Mouse (Mus musculus): Measurements from ENCODE around the gene Adh5. TPM values are rescaled to one million over a fixed set of nuclear protein-coding genes. Genes with fewer than 3 reads are reported as not detected.

The Adh5 gene
- polyA plus RNA-seq, 1 experiment from 2014 or later = 215 TPM

- no peaks in the 10 kb centered on the region for H3K27me3 ChIP-seq (ENCODE audit: control insufficient read depth, insufficient read depth, low read depth, low read length)
- H3K9ac ChIP-seq (ENCODE audit: low read length) = no peak overlapping the region
- H3K27ac ChIP-seq (ENCODE audit: low read length) = no peak overlapping the region
- 0 out of 2 replicates have a peak, but pooled peaks cover 2% of the 10 kb centered on the region for H3K4me1 ChIP-seq (replicated peaks; ENCODE audit: control insufficient read depth, insufficient read depth, low read length)
- H3K9me3 ChIP-seq (ENCODE audit: control insufficient read depth, low read length) = no peaks in the 10 kb centered on the region
- H3K4me3 ChIP-seq (ENCODE audit: low read length) = no peak overlapping the region
- no peaks in the 10 kb centered on the region for H3K36me3 ChIP-seq (ENCODE audit: control insufficient read depth, insufficient read depth, low read length)
- no peak for ATAC-seq (ENCODE audit: low read depth)
- WGBS = 36% methylated on average over 1 of the region's 1 CpGs
- no peak overlapping the region for H3K4me2 ChIP-seq (ENCODE audit: low read depth, low read length)
These were observed 51.7 kb downstream of the Adh5 start for GRCm38 (mm10) chr3:138494565-138494964.

- Histone ChIP-seq H3K9me3 (ENCODE audit: control insufficient read depth, low read length) (no peaks in the 10 kb centered on the region), H3K4me2 (ENCODE audit: low read depth, low read length) (no peak overlapping the region), H3K4me3 (ENCODE audit: low read length) (no peak overlapping the region), H3K27me3 (ENCODE audit: control insufficient read depth, insufficient read depth, low read depth, low read length) (no peaks in the 10 kb centered on the region), H3K36me3 (ENCODE audit: control insufficient read depth, insufficient read depth, low read length) (no peaks in the 10 kb centered on the region), H3K9ac (ENCODE audit: low read length) (no peak overlapping the region), H3K27ac (ENCODE audit: low read length) (no peak overlapping the region), H3K4me1 (replicated peaks; ENCODE audit: control insufficient read depth, insufficient read depth, low read length) (no peaks in the 10 kb centered on the region)
- no peak for ATAC-seq (ENCODE audit: low read depth)
- WGBS = 76% methylated on average over 11 of the region's 11 CpGs
These were observed 52.6 kb downstream of the Adh5 start for GRCm38 (mm10) chr3:138495166-138496145.

- ATAC-seq (ENCODE audit: low read depth) = no peak
These were observed 55.8 kb downstream of the Adh5 start for GRCm38 (mm10) chr3:138498731-138499130.

GRCm38 (mm10) chr3:138499854-138500740 lies 57.2 kb downstream of the Adh5 start:
- 76% methylated on average over 15 of the region's 15 CpGs for WGBS
- Histone ChIP-seq H3K27ac (ENCODE audit: low read length) (no peak overlapping the region), H3K36me3 (ENCODE audit: control insufficient read depth, insufficient read depth, low read length) (no peaks in the 10 kb centered on the region), H3K4me3 (ENCODE audit: low read length) (no peak overlapping the region), H3K27me3 (ENCODE audit: control insufficient read depth, insufficient read depth, low read depth, low read length) (no peaks in the 10 kb centered on the region), H3K9ac (ENCODE audit: low read length) (no peak overlapping the region), H3K9me3 (ENCODE audit: control insufficient read depth, low read length) (no peaks in the 10 kb centered on the region), H3K4me1 (replicated peaks; ENCODE audit: control insufficient read depth, insufficient read depth, low read length) (no peaks in the 10 kb centered on the region), H3K4me2 (ENCODE audit: low read depth, low read length) (no peak overlapping the region)
- no peak for ATAC-seq (ENCODE audit: low read depth)

More at GRCm38 (mm10) chr3:138498731-138499130, 55.8 kb downstream of the Adh5 start:
- Histone ChIP-seq H3K4me1 (replicated peaks; ENCODE audit: control insufficient read depth, insufficient read depth, low read length) (no peaks in the 10 kb centered on the region), H3K4me2 (ENCODE audit: low read depth, low read length) (no peak overlapping the region), H3K27me3 (ENCODE audit: control insufficient read depth, insufficient read depth, low read depth, low read length) (no peaks in the 10 kb centered on the region), H3K36me3 (ENCODE audit: control insufficient read depth, insufficient read depth, low read length) (no peaks in the 10 kb centered on the region), H3K4me3 (ENCODE audit: low read length) (no peak overlapping the region), H3K9me3 (ENCODE audit: control insufficient read depth, low read length) (no peaks in the 10 kb centered on the region), H3K27ac (ENCODE audit: low read length) (no peak overlapping the region), H3K9ac (ENCODE audit: low read length) (no peak overlapping the region)
- 54% methylated on average over 4 of the region's 4 CpGs for WGBS

- 71% methylated on average over 11 of the region's 11 CpGs for WGBS
- Histone ChIP-seq H3K9me3 (ENCODE audit: control insufficient read depth, low read length) (no peaks in the 10 kb centered on the region), H3K9ac (ENCODE audit: low read length) (no peak overlapping the region), H3K4me1 (replicated peaks; ENCODE audit: control insufficient read depth, insufficient read depth, low read length) (no peaks in the 10 kb centered on the region), H3K4me2 (ENCODE audit: low read depth, low read length) (no peak overlapping the region), H3K27ac (ENCODE audit: low read length) (no peak overlapping the region), H3K27me3 (ENCODE audit: control insufficient read depth, insufficient read depth, low read depth, low read length) (no peaks in the 10 kb centered on the region), H3K4me3 (ENCODE audit: low read length) (no peak overlapping the region), H3K36me3 (ENCODE audit: control insufficient read depth, insufficient read depth, low read length) (no peaks in the 10 kb centered on the region)
- no peak for ATAC-seq (ENCODE audit: low read depth)
These were observed 60.9 kb downstream of the Adh5 start for GRCm38 (mm10) chr3:138503754-138504153.

Other genes starting within 250 kb of the Adh5 start
- gene 4930579F01Rik, start 249.3 kb upstream of the Adh5 start, polyA plus RNA-seq (2015; fragmentation: Nextera tagmentation; extraction: Ambion mirVana) = 0.15 TPM in 1 of 2 replicates, not detected in the other
- gene Adh7, start 225.3 kb upstream of the Adh5 start, polyA plus RNA-seq (2015; fragmentation: Nextera tagmentation; extraction: Ambion mirVana) = 0.50 and 1.5 TPM in 2 replicates
- 1,307 and 1,323 TPM in 2 replicates for gene Adh1, start 182.1 kb upstream of the Adh5 start, polyA plus RNA-seq (2015; fragmentation: Nextera tagmentation; extraction: Ambion mirVana)
- gene Adh6a, start 129.8 kb upstream of the Adh5 start, polyA plus RNA-seq (2015; fragmentation: Nextera tagmentation; extraction: Ambion mirVana) = 0.19 TPM in 1 of 2 replicates, not detected in the other
- 0.14 and 0.31 TPM in 2 replicates for gene Adh6b, start 101.3 kb upstream of the Adh5 start, polyA plus RNA-seq (2015; fragmentation: Nextera tagmentation; extraction: Ambion mirVana)
- not detected in 2 replicates for gene Adh4, start 27.6 kb upstream of the Adh5 start, polyA plus RNA-seq (2015; fragmentation: Nextera tagmentation; extraction: Ambion mirVana)
- 46.6 and 48.2 TPM in 2 replicates for gene Metap1, start 46.4 kb downstream of the Adh5 start, polyA plus RNA-seq (2015; fragmentation: Nextera tagmentation; extraction: Ambion mirVana)
- gene Eif4e, start 83.1 kb downstream of the Adh5 start, polyA plus RNA-seq (2015; fragmentation: Nextera tagmentation; extraction: Ambion mirVana) = 306 and 326 TPM in 2 replicates

Data from lung, embryonic 16.5 days (tissue).